Mouse (Mus musculus): ENCODE measurements around the gene Anks1b. TPM values are rescaled to one million over a fixed set of nuclear protein-coding genes. Genes with fewer than 3 reads are reported as not detected.

The Anks1b gene
- polyA plus RNA-seq, 1 experiment from 2014 or later = 2.9 TPM

DNA sequence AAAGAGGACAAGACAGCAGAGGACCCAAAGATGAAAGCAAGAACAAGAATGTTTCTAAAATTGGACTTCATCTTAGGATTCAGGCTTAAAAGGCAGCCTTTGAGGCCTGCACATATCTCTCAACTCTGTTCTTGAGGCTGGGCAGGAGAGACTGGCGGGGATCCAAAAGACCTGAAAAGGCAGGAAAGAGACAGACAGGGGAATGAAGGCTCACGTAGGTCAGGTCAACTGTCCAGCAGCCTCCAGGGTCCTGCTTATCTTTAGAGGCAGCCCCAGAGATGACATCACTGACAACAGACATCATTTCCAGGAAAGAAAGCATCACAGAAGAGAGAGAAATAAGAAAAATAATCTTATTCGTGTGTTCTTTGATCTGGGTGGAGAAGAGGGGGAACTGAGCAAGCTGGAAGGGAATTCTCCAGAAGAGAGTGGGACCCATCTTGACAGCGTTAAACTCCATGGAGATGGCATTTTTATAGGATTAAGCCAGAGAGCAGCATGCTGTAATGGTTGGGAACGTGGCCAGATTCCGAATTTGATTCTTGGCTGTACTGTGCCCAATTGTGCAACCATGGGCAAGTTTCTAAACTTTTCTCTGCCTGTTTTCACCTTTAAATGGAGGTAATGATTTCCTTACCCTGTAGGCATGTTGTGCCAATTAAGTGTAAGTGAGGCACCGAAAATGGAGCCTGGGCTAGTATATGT, 784.3 kb downstream of the Anks1b start:
- Histone ChIP-seq H3K4me3 (no peak overlapping the region), H3K36me3 (no peaks in the 10 kb centered on the region), H3K27me3 (no peaks in the 10 kb centered on the region), H3K9me3 (no peaks in the 10 kb centered on the region), H3K4me2 (no peak overlapping the region), H3K4me1 (peaks cover 6% of the 10 kb centered on the region), H3K9ac (no peak overlapping the region), H3K27ac (no peak overlapping the region)
- ATAC-seq (ENCODE audit: insufficient number of reproducible peaks, low FRiP score, low TSS enrichment, low read depth) = 0 out of 2 replicates have a peak, but pooled peaks have one; percentile 14
- 38% methylated on average over 7 of the region's 7 CpGs for WGBS

- Histone ChIP-seq H3K9me3 (no peaks in the 10 kb centered on the region), H3K4me3 (no peak overlapping the region), H3K27ac (no peak overlapping the region), H3K9ac (no peak overlapping the region), H3K27me3 (no peaks in the 10 kb centered on the region), H3K4me1 (no peaks in the 10 kb centered on the region), H3K4me2 (no peak overlapping the region), H3K36me3 (no peaks in the 10 kb centered on the region)
- ATAC-seq (ENCODE audit: insufficient number of reproducible peaks, low FRiP score, low TSS enrichment, low read depth) = no peak
- WGBS = 87% methylated on average over 2 of the region's 2 CpGs
Observed at GRCm38 (mm10) chr10:90666746-90667145, 793.4 kb downstream of the Anks1b start.

- H3K4me3 ChIP-seq = no peak overlapping the region
- H3K27me3 ChIP-seq = no peaks in the 10 kb centered on the region
Observed at GRCm38 (mm10) chr10:90670291-90670690, 797.0 kb downstream of the Anks1b start.

GRCm38 (mm10) chr10:90672135-90672534, 798.8 kb downstream of the Anks1b start:
- no peak overlapping the region for H3K4me3 ChIP-seq
- no peak overlapping the region for H3K4me2 ChIP-seq
- H3K9ac ChIP-seq = no peak overlapping the region
- no peaks in the 10 kb centered on the region for H3K27me3 ChIP-seq
- no peak for ATAC-seq (ENCODE audit: insufficient number of reproducible peaks, low FRiP score, low TSS enrichment, low read depth)
- H3K4me1 ChIP-seq = no peaks in the 10 kb centered on the region; the same call in 1 of the 2 replicates
- H3K9me3 ChIP-seq = no peaks in the 10 kb centered on the region
- 82% methylated on average over 3 of the region's 3 CpGs for WGBS
- no peaks in the 10 kb centered on the region for H3K36me3 ChIP-seq
- no peak overlapping the region for H3K27ac ChIP-seq

More at GRCm38 (mm10) chr10:90670291-90670690, 797.0 kb downstream of the Anks1b start:
- no peaks in the 10 kb centered on the region for H3K9me3 ChIP-seq
- H3K36me3 ChIP-seq = no peaks in the 10 kb centered on the region
- no peak overlapping the region for H3K4me2 ChIP-seq
- no peaks in the 10 kb centered on the region; the same call in 1 of the 2 replicates for H3K4me1 ChIP-seq
- 89% methylated on average over 3 of the region's 3 CpGs for whole genome bisulfite sequencing
- no peak overlapping the region for H3K9ac ChIP-seq
- H3K27ac ChIP-seq = no peak overlapping the region
- ATAC-seq (ENCODE audit: insufficient number of reproducible peaks, low FRiP score, low TSS enrichment, low read depth) = no peak

DNA sequence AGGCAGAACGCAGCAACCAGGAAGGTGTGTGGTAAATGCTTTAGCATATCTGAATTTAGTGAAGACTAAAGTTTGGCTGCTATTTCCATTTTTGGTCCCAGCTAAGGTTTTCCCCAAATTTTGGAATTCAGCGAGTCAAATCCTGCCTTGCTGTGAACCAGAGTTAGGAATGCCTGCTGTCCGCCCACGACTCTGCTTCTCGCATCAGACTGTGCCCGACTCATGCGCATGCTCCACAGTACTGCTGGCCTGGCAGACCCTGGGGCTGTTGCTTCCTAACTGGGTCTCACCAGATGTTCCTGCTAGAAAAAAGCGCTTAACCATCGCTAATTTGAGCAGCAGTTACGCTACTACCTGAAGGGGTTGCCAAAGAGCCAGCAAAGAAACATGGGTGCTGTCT, 801.1 kb downstream of the Anks1b start:
- Histone ChIP-seq H3K9me3 (no peaks in the 10 kb centered on the region), H3K4me1 (no peaks in the 10 kb centered on the region; the same call in 1 of the 2 replicates), H3K27ac (0 out of 2 replicates have a peak overlapping the region, but pooled peaks have one; percentile 11), H3K9ac (no peak overlapping the region), H3K4me3 (no peak overlapping the region), H3K36me3 (no peaks in the 10 kb centered on the region), H3K27me3 (no peaks in the 10 kb centered on the region), H3K4me2 (no peak overlapping the region)
- WGBS = 51% methylated on average over 10 of the region's 10 CpGs
- ATAC-seq (ENCODE audit: insufficient number of reproducible peaks, low FRiP score, low TSS enrichment, low read depth) = no peak

DNA sequence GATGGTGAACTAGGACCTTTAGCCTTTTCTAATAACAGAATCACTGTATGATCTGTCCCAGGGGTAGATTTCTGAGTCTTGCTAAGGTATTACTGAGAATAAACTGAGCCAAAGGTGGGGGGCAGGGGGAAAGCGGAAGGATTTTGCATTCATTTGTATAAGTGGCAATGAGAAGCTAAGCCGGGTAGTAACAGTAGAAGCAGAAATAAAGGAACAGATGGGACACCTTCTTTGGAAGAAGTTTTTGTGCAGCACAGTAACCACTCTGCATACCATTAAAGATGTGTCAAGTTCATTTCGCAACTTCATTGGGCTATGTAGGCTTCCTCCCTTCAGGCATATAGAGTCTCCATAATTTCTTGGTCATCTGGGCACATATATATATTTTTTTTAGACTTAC, 804.1 kb downstream of the Anks1b start:
- WGBS = 87% methylated on average over 3 of the region's 3 CpGs
- no peak for ATAC-seq (ENCODE audit: insufficient number of reproducible peaks, low FRiP score, low TSS enrichment, low read depth)

DNA sequence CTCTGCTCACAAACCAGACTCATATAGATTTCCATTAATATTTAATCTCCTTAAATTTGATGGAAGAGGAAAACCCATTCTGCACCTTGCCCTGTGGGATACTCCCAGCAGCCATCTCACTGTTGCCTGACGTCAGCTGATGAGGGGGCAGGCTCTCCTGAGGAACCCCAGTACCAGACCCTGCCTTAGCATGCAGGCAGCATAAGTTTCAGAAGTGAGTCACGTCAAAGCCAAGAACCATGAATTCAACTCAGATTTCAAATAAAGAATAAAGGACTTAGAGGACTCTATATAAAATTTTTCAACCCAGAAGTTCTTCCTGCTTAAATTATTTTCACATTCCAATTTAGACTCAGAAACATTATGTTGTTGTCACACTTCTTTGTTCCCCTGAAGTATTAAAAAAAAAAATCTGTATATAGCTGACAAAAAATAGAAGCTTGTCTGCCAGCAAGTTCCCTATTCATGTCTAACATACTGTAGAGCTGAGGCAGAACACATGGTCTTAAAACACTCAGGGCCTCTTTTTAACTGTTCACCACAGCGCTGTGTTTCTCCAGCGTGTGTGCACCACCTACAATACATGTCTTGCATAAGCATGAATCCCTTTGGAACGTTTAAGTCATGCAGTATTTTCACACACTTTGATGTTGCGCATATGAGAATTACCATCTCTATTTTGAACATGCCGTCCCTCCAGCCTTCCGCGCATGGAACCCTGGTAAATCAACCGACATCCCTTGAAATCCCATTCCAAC, 806.6 kb downstream of the Anks1b start:
- Histone ChIP-seq H3K9ac (no peak overlapping the region), H3K36me3 (no peaks in the 10 kb centered on the region), H3K27ac (no peak overlapping the region), H3K4me3 (no peak overlapping the region), H3K4me1 (no peaks in the 10 kb centered on the region), H3K4me2 (no peak overlapping the region), H3K27me3 (no peaks in the 10 kb centered on the region), H3K9me3 (no peaks in the 10 kb centered on the region)
- 52% methylated on average over 10 of the region's 10 CpGs for WGBS
- ATAC-seq (ENCODE audit: insufficient number of reproducible peaks, low FRiP score, low TSS enrichment, low read depth) = no peak

More for the DNA sequence above, 804.1 kb downstream of the Anks1b start:
- Histone ChIP-seq H3K4me3 (no peak overlapping the region), H3K9me3 (no peaks in the 10 kb centered on the region), H3K36me3 (no peaks in the 10 kb centered on the region), H3K27me3 (no peaks in the 10 kb centered on the region), H3K4me1 (no peaks in the 10 kb centered on the region; the same call in 1 of the 2 replicates), H3K9ac (no peak overlapping the region), H3K27ac (no peak overlapping the region), H3K4me2 (no peak overlapping the region)

- 16% methylated on average over 3 of the region's 3 CpGs for WGBS
- no peak overlapping the region for H3K4me3 ChIP-seq
- no peak overlapping the region for H3K9ac ChIP-seq
- no peak overlapping the region for H3K4me2 ChIP-seq
- H3K27ac ChIP-seq = no peak overlapping the region
- no peaks in the 10 kb centered on the region for H3K36me3 ChIP-seq
- no peak for ATAC-seq (ENCODE audit: insufficient number of reproducible peaks, low FRiP score, low TSS enrichment, low read depth)
- no peaks in the 10 kb centered on the region for H3K27me3 ChIP-seq
- H3K4me1 ChIP-seq = no peaks in the 10 kb centered on the region
- H3K9me3 ChIP-seq = no peaks in the 10 kb centered on the region
Observed at GRCm38 (mm10) chr10:90683813-90684212, 810.5 kb downstream of the Anks1b start.

- no peaks in the 10 kb centered on the region for H3K27me3 ChIP-seq
- WGBS = 41% methylated on average over 4 of the region's 4 CpGs
- H3K4me3 ChIP-seq = no peak overlapping the region
- ATAC-seq (ENCODE audit: insufficient number of reproducible peaks, low FRiP score, low TSS enrichment, low read depth) = no peak
- H3K4me1 ChIP-seq = no peaks in the 10 kb centered on the region
- H3K36me3 ChIP-seq = no peaks in the 10 kb centered on the region
- H3K27ac ChIP-seq = no peak overlapping the region
- no peak overlapping the region for H3K4me2 ChIP-seq
- H3K9me3 ChIP-seq = no peaks in the 10 kb centered on the region
- H3K9ac ChIP-seq = no peak overlapping the region
Observed at GRCm38 (mm10) chr10:90685367-90685766, 812.1 kb downstream of the Anks1b start.

DNA sequence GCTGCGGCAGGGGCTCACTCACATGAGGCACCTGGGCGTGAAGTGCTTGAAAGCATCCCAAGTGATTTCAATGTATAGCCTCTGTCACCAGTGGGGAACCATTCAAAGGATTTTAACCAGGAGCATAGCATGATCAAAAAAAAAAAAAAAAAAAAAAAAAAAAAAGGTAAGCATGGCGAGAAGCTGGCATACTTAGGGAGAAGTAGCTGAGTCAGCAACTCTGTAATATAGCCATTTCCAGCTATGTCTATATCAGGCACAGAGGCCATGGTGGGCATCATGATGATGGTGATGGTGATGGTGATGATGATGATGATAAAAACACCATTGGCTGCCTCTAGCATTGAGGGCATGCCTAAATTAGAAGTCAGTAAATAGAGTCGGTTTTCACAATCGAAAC, 814.8 kb downstream of the Anks1b start:
- Histone ChIP-seq H3K4me3 (no peak overlapping the region), H3K27me3 (no peaks in the 10 kb centered on the region), H3K27ac (no peak overlapping the region), H3K9ac (no peak overlapping the region), H3K9me3 (no peaks in the 10 kb centered on the region), H3K4me2 (no peak overlapping the region), H3K36me3 (no peaks in the 10 kb centered on the region), H3K4me1 (no peaks in the 10 kb centered on the region)
- 77% methylated on average over 5 of the region's 5 CpGs for WGBS
- no peak for ATAC-seq (ENCODE audit: insufficient number of reproducible peaks, low FRiP score, low TSS enrichment, low read depth)

- no peak overlapping the region for H3K4me2 ChIP-seq
- H3K27me3 ChIP-seq = no peaks in the 10 kb centered on the region
- no peaks in the 10 kb centered on the region for H3K36me3 ChIP-seq
- no peaks in the 10 kb centered on the region for H3K4me1 ChIP-seq
- no peak for ATAC-seq (ENCODE audit: insufficient number of reproducible peaks, low FRiP score, low TSS enrichment, low read depth)
- 68% methylated on average over 13 of the region's 13 CpGs for WGBS
- no peak overlapping the region for H3K4me3 ChIP-seq
- H3K9me3 ChIP-seq = no peaks in the 10 kb centered on the region
- H3K27ac ChIP-seq = no peak overlapping the region
- H3K9ac ChIP-seq = no peak overlapping the region
Observed at GRCm38 (mm10) chr10:90688696-90689252, 815.5 kb downstream of the Anks1b start.
